Mouse (Mus musculus) heart, embryonic 13.5 days (tissue): Measurements from ENCODE around the gene Tanc1. TPM values are rescaled to one million over a fixed set of nuclear protein-coding genes. Genes with fewer than 3 reads are reported as not detected.
A peak's percentile ranks its signal among the peaks of the same experiment; 100 is the strongest.

Experiments
- ATAC-seq: fragments of 200-750 bp; cut with Nextera tagmentation; 2 replicates; pipeline ENCODE4 v1.8.0; 2017; ENCODE audit warnings: moderate TSS enrichment; ENCODE audit not compliant: insufficient number of reproducible peaks, low FRiP score, low TSS enrichment; ENCODE audit errors: extremely low read depth
- H3K27ac ChIP-seq: fragments of 300-500 bp; sonication (generic); replicated peaks from 2 replicates; pipeline ENCODE4 v1.5.1; 2015; ENCODE audit warnings: moderate library complexity, mild to moderate bottlenecking, inconsistent platforms
- H3K27me3 ChIP-seq: fragments of 300-500 bp; sonication (generic); replicated peaks from 2 replicates; pipeline ENCODE4 v1.6.1; 2015; ENCODE audit warnings: mild to moderate bottlenecking, inconsistent platforms
- H3K36me3 ChIP-seq: fragments of 300-500 bp; sonication (generic); 2 replicates; pipeline ENCODE4 v1.6.1; 2015; ENCODE audit warnings: mild to moderate bottlenecking, inconsistent platforms
- H3K4me1 ChIP-seq: fragments of 300-500 bp; sonication (generic); 2 replicates; pipeline ENCODE4 v1.6.1; 2015; ENCODE audit warnings: inconsistent platforms
- H3K4me2 ChIP-seq: fragments of 300-500 bp; sonication (generic); 2 replicates; pipeline ENCODE4 v1.6.1; 2015; ENCODE audit warnings: inconsistent platforms, mild to moderate bottlenecking, moderate library complexity
- H3K4me3 ChIP-seq: fragments of 300-500 bp; sonication (generic); 2 replicates; pipeline ENCODE4 v1.5.1; 2015; ENCODE audit warnings: moderate library complexity, mild to moderate bottlenecking, inconsistent platforms
- H3K9ac ChIP-seq: fragments of 300-500 bp; sonication (generic); 2 replicates; pipeline ENCODE4 v1.6.1; 2015; ENCODE audit warnings: inconsistent platforms, mild to moderate bottlenecking, moderate library complexity
- H3K9me3 ChIP-seq: fragments of 300-500 bp; sonication (generic); 2 replicates; pipeline ENCODE4 v1.6.1; 2016; ENCODE audit warnings: inconsistent platforms
- WGBS: fragments of 180-500 bp; shearing (Covaris S2); methylation state at CpG from one replicate; pipeline ENCODE4 v1.1.7; 2015; ENCODE audit warnings: mixed read lengths; 5-methylcytosine and 5-hydroxymethylcytosine counted together
- polyA plus RNA-seq: library from polyadenylated mRNA; unstranded; fragments of >200 nt; fragmentation: Nextera tagmentation; extraction: Ambion mirVana; gene quantifications from 2 replicates; pipeline ENCODE4 v1.2.1, GENCODE M21; 2015

The Tanc1 gene
- polyA plus RNA-seq, 1 experiment from 2014 or later, result 25.0 TPM

DNA sequence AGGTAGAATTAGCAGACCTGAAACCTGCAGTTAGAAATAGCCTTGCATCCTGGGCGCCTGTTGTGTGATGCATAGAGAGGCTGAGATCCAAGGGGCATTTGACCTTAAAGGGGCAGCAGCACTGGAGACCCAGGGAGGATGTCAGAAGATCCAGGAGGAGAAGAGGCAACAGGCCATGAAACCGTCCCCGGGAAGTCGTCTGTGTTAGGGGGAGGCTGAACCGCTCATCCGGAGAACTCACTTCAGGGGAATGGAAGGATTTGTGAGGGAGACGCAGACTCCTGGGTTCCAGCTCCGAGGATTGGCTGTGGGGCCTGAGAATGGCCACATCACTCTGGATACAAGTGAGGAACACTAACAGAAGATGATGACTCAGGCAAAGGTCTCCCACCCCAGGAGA, 60.8 kb downstream of the Tanc1 start:
- H3K27me3 ChIP-seq, result no peaks in the 10 kb centered on the region
- H3K4me1 ChIP-seq, result peaks cover 83% of the 10 kb centered on the region
- H3K36me3 ChIP-seq, result no peaks in the 10 kb centered on the region; the same call in 1 of the 2 replicates
- H3K9me3 ChIP-seq, result no peaks in the 10 kb centered on the region
- no peak for ATAC-seq
- 65% methylated on average over 8 of the region's 8 CpGs for WGBS
- no peak overlapping the region for H3K4me2 ChIP-seq
- no peak overlapping the region for H3K4me3 ChIP-seq
- no peak overlapping the region for H3K9ac ChIP-seq
- H3K27ac ChIP-seq, result 0 out of 2 replicates have a peak overlapping the region, but pooled peaks have one; percentile 96

DNA sequence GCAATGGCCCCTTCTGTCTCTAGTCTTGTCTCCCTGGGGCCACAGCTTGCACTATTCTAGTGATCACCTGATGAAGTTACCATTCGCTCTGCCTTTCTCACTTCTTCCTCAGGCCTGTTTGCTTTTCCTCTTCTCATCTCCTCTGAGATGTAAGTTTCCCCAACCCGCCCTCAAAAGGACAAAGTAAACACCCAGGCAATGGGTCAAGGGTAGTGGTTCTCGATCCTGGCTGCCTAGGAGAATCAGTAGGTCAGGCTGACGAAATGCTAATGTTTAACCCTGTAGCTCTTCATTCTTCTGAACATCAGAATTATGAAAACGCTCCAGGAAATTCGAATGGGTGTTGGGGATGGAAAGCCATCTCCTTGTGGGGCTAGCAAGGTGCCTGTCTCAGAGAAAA, 61.5 kb downstream of the Tanc1 start:
- no peaks in the 10 kb centered on the region for H3K27me3 ChIP-seq
- no peak for ATAC-seq
- no peak overlapping the region for H3K27ac ChIP-seq
- WGBS, result 79% methylated on average over 6 of the region's 6 CpGs
- no peak overlapping the region for H3K4me2 ChIP-seq
- no peaks in the 10 kb centered on the region for H3K36me3 ChIP-seq
- H3K4me1 ChIP-seq, result peaks cover 85% of the 10 kb centered on the region
- no peak overlapping the region for H3K4me3 ChIP-seq
- no peaks in the 10 kb centered on the region for H3K9me3 ChIP-seq
- no peak overlapping the region for H3K9ac ChIP-seq

DNA sequence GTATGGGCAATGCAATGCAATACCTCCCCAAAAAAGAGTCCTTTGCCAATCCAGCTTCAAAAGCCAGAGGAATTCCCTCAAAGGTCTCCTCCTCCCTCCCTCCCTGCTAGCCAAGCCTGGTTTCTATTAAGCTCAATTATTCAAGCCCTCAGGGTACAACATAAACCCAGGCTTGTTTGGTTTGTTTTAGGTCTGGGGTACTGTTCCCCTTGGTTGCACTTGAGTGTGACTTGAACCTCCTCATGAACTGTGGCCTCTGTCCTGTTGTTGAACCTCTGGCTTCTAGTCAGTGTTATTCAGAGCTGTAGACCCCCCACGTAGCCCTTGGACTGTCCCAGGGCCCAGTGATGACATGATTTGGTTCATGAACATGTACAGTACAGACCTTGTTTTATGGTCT, 62.0 kb downstream of the Tanc1 start:
- no peaks in the 10 kb centered on the region for H3K9me3 ChIP-seq
- no peaks in the 10 kb centered on the region for H3K27me3 ChIP-seq
- H3K4me2 ChIP-seq, result no peak overlapping the region
- no peaks in the 10 kb centered on the region for H3K36me3 ChIP-seq
- H3K27ac ChIP-seq, result no peak overlapping the region
- peaks cover 85% of the 10 kb centered on the region for H3K4me1 ChIP-seq
- H3K9ac ChIP-seq, result no peak overlapping the region
- WGBS, result 68% methylated on average over 1 of the region's 1 CpGs
- ATAC-seq, result no peak
- H3K4me3 ChIP-seq, result no peak overlapping the region

DNA sequence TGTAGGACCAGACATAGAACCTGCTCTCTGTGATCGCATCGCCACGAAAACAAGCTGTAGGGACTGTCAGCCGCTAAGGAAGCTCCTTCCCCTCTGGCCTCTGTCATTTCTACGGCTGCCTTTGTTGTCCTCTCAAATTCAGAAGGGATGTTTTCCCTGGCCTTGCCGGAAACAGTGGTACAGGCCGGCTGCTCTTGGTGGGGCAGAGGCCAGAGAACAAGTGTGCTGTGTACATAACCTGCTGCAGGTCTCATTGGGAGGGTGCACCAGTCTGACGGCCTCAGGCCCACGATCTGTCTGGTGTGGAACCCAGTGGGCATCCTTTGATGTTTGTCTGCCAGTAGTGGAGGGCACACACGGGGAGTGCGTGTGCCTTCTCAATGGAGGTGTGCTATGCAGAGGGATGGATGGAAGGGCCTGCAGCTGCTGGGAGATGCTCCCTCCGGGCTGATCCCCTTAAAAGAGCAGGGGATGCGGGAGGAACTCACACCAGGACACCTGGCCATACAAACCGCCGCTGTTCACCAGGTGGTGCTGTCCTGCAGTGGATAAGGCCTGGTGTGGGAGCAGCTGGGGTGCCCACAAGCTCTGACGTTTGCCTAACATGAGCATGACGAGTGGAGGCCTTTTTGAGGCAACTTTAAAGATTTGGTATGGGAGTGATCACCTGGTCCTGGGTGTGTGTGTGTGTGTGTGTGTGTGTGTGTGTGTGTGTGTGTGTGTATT, 63.6 kb downstream of the Tanc1 start:
- ATAC-seq, result no peak; the same call in 1 of the 2 replicates
- H3K27ac ChIP-seq, result peak overlapping the region; percentile 73; the same call in 1 of the 2 replicates
- H3K4me1 ChIP-seq, result peaks cover 91% of the 10 kb centered on the region
- H3K9me3 ChIP-seq, result no peaks in the 10 kb centered on the region
- no peak overlapping the region for H3K4me3 ChIP-seq
- H3K36me3 ChIP-seq, result no peaks in the 10 kb centered on the region
- H3K27me3 ChIP-seq, result no peaks in the 10 kb centered on the region
- peak overlapping the region; percentile 28; the same call in 1 of the 2 replicates for H3K9ac ChIP-seq
- 47% methylated on average over 17 of the region's 17 CpGs for WGBS
- no peak overlapping the region for H3K4me2 ChIP-seq

DNA sequence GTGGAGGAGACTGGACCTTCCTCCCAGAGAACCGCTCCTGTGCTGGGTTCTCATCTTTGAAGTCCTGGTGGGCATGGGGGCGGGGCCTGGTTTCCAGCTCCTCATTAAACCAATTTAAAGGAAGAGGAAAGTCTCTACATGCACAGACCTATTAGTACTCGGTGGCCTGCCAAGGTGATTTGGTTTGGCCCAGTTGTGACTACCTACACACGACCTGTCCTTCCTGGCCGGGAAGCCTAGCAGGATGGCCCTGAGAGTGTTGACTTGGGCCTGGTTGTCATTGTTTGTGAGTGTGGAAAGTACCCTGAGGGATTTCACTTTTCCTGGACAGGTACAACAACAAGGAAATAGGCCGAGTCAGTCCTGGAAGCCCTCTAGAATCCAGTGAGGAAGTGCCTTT, 64.2 kb downstream of the Tanc1 start:
- H3K4me1 ChIP-seq, result peaks cover 91% of the 10 kb centered on the region
- WGBS, result 69% methylated on average over 6 of the region's 6 CpGs
- no peaks in the 10 kb centered on the region for H3K9me3 ChIP-seq
- no peaks in the 10 kb centered on the region for H3K36me3 ChIP-seq
- no peak overlapping the region for H3K4me2 ChIP-seq
- ATAC-seq, result no peak
- peak overlapping the region; percentile 73 for H3K27ac ChIP-seq
- no peaks in the 10 kb centered on the region for H3K27me3 ChIP-seq
- no peak overlapping the region for H3K4me3 ChIP-seq
- peak overlapping the region; percentile 48; the same call in 1 of the 2 replicates for H3K9ac ChIP-seq

DNA sequence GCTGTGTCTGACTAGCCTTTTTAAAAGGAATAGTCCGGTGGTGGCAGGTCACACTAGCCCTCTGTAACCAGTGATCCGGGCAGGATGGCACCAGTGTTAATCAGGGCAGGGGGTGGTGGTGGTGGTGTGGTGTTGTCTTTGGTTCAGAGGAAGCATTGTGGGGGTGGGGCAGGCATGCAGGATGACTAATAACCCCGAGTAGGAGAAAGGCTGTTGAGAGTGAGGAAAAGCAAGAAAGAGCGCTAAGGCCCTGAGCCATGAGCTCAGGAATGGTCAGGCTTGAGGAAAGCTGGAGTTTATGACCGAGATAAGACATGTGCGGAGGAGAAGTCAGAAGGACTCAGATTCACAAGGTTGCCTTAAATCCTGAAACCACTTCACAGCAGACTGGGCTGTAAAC, 64.6 kb downstream of the Tanc1 start:
- no peak for ATAC-seq
- 33% methylated on average over 6 of the region's 6 CpGs for WGBS
- Histone ChIP-seq H3K4me3 (no peak overlapping the region), H3K9me3 (no peaks in the 10 kb centered on the region), H3K9ac (peak overlapping the region; percentile 48), H3K4me2 (no peak overlapping the region), H3K27ac (peak overlapping the region; percentile 73), H3K36me3 (no peaks in the 10 kb centered on the region), H3K27me3 (no peaks in the 10 kb centered on the region), H3K4me1 (peaks cover 91% of the 10 kb centered on the region)

DNA sequence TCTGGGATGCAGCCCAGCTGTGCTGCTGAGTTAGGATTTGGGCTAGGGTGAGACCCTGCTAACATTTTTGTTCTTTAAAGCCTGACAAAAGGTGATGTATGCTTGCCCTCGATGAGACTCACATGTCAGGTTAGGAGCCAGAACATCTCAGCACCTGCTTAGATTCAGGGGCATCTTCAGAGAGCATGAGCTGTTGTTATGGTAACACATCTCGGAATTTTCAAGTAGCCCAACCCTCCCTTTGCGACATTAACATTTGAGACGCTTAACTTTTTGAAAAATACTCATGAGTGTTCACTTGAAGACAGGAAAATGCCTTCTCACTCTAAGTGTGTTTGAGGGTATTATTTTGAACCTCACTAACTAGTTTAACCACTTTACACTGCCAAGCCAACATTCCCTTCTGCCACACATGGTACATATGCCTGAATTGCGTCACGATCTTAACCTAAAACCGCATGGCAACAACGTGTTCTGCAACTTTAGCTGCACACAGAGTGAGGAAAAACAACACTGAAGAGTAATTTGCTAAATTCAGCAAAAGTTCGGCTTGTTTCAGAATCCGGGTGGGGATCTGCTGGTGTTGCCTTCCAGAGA, 67.7 kb downstream of the Tanc1 start:
- ATAC-seq, result no peak

DNA sequence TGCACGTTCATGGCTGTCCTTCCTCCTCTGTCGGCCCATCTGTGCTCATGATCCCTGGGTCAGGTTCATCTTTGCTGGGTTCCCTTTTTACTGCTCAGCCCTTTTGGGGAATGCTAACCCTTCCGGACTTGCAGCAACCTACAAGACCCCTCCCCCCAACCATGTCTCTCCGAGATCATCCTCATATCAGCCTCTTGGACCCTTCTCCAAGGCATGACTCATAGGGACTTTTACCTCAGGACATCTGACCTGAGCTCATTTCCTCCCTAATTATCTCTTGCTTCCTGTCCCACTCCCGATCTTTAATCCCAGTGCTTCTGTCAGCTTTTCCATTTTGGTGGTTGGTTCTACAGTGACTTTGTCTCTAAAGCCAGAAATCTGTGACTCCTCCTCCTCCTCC, 68.9 kb downstream of the Tanc1 start:
- H3K27me3 ChIP-seq, result no peaks in the 10 kb centered on the region
- no peak overlapping the region for H3K9ac ChIP-seq
- peak overlapping the region; percentile 9 for H3K27ac ChIP-seq
- H3K4me2 ChIP-seq, result no peak overlapping the region
- H3K4me1 ChIP-seq, result peaks cover 82% of the 10 kb centered on the region
- H3K36me3 ChIP-seq, result no peaks in the 10 kb centered on the region
- no peaks in the 10 kb centered on the region for H3K9me3 ChIP-seq
- ATAC-seq, result no peak
- no peak overlapping the region for H3K4me3 ChIP-seq
- WGBS, result 44% methylated on average over 5 of the region's 5 CpGs

More for the DNA sequence above, 67.7 kb downstream of the Tanc1 start:
- WGBS, result 88% methylated on average over 10 of the region's 10 CpGs
- no peak overlapping the region for H3K4me3 ChIP-seq
- H3K9ac ChIP-seq, result no peak overlapping the region
- no peaks in the 10 kb centered on the region for H3K9me3 ChIP-seq
- no peak overlapping the region for H3K27ac ChIP-seq
- no peak overlapping the region for H3K4me2 ChIP-seq
- no peaks in the 10 kb centered on the region for H3K27me3 ChIP-seq
- H3K36me3 ChIP-seq, result no peaks in the 10 kb centered on the region
- peaks cover 85% of the 10 kb centered on the region for H3K4me1 ChIP-seq

DNA sequence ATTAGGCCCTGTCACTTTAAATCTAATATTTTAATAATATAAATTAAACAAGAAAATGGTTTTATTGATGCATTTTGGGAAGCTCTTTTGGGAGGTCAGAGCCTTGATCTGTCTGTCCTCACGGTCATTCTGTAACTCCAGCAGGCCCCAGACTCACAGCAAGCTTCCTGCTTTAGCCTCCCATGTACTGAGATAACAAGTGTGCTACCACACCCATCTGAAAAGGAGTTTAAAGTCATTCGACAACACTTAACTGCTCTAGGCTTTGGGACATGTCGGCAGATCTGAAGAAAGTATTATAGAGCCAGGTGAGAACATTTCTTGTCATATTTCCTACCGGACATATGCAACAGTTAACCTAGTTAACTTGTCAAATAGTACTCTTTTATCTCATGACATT, 69.3 kb downstream of the Tanc1 start:
- Histone ChIP-seq H3K4me2 (no peak overlapping the region), H3K4me1 (peaks cover 77% of the 10 kb centered on the region), H3K36me3 (no peaks in the 10 kb centered on the region), H3K4me3 (no peak overlapping the region), H3K27ac (no peak overlapping the region; the same call in 1 of the 2 replicates), H3K27me3 (no peaks in the 10 kb centered on the region), H3K9me3 (no peaks in the 10 kb centered on the region), H3K9ac (no peak overlapping the region)
- no peak for ATAC-seq
- 53% methylated on average over 4 of the region's 4 CpGs for WGBS

DNA sequence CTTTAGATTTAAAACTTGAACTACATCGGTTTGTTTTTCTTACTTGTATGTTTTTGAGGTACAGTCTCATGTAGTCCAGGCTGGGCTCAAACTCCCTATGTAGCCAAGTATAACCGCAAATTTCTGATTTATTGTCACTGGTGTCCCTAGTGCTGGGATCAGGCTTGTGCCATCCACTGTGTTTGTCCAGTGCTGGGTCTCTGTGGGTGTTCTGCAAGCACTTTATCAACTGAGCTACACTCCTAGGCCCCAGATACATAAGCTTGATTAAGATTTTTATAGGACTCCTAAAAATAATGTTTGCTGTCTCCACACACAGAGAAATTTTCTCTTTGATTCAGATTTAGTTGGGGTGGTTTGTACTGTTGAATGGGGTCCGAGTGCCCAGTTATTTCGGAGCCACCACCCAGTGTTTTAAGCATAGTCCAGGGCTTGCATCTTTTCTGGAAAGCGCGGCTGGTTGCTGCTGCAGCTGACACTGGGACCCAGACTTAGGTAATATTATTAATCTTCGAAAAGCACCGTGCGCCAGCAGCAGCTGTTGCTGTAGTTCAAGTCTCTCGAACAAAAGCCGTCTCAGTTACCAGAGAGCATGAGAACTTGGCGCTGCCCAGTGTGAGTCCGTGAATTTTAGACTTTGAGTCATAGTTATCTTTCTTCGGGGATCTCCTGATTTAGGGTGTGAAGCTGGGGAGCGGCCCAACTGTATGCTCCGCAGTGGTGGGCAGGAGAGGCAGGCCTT, 73.2 kb downstream of the Tanc1 start:
- Histone ChIP-seq H3K9ac (no peak overlapping the region), H3K27me3 (no peaks in the 10 kb centered on the region), H3K4me1 (peaks cover 73% of the 10 kb centered on the region), H3K27ac (no peak overlapping the region), H3K9me3 (no peaks in the 10 kb centered on the region), H3K36me3 (no peaks in the 10 kb centered on the region), H3K4me2 (no peak overlapping the region), H3K4me3 (no peak overlapping the region)
- no peak for ATAC-seq
- 77% methylated on average over 16 of the region's 16 CpGs for WGBS

DNA sequence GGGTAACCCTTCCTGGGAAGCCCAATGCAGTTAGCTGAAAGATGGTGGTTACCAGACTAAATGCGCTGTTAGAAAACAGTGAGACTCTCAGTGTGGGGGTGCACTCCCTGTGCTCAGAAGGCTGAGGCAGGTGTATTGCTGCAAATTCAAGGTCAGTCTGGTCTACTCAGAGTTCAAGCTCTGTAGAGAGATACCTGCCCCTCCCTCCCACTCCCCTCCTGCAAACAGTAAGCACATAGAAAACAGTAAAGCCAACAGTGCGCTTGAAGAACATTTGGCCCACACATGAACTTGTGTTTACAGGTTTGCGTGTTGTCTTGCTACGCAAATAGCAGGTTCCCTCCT, 73.7 kb downstream of the Tanc1 start:
- Histone ChIP-seq H3K4me1 (peaks cover 73% of the 10 kb centered on the region), H3K4me3 (no peak overlapping the region), H3K27ac (no peak overlapping the region), H3K4me2 (no peak overlapping the region), H3K36me3 (no peaks in the 10 kb centered on the region), H3K27me3 (no peaks in the 10 kb centered on the region), H3K9ac (no peak overlapping the region), H3K9me3 (no peaks in the 10 kb centered on the region)
- no peak for ATAC-seq
- 94% methylated on average over 4 of the region's 4 CpGs for WGBS
